Mouse (Mus musculus) lung, adult 2 months (tissue): ENCODE measurements at regions not wholly inside any gene's neighbourhood (a gene's known extent, or its start where the extent isn't known, plus 50 kb on each side); places are given as distances from the start of the nearest gene placed in this dataset.

Experiments used
- CTCF ChIP-seq: fragments of 200-500 bp; IDR thresholded peaks from 2 replicates; pipeline ENCODE4 v1.5.1; 2011; ENCODE audit warnings: mild to moderate bottlenecking, low read length, control low read depth; ENCODE audit not compliant: insufficient read depth
- POLR2A ChIP-seq: fragments of 200-500 bp; IDR thresholded peaks from 2 replicates; pipeline ENCODE4 v1.6.1; 2011; ENCODE audit warnings: low read depth, mild to moderate bottlenecking, control low read depth, low read length, borderline replicate concordance; ENCODE audit errors: extremely low read depth

- no peak for TF ChIP-seq POLR2A
- no peak for TF ChIP-seq CTCF
Observed at GRCm38 (mm10) chr5:64643584-64643983, 159.6 kb upstream of the Klf3 start.
